ENCODE assay signal across 13 mouse cellular contexts in genomic region chr1:54523717-54524116, GRCm38 (mm10). TPM values are rescaled to one million over a fixed set of nuclear protein-coding genes. Genes with fewer than 3 reads are reported as not detected.
DNase-seq lines count a peak whose midpoint lies in the region; ATAC-seq lines count a peak whose summit lies in the region.
"Had no signal": no experiment of that assay in that cellular context is flagged by ENCODE, and none has a peak within 500 bp of the region (broad histone marks: within the 10 kb centered on the region; RNA-seq: fewer than 3 reads in every experiment).

No protein-coding gene starts in this region.

- peak; percentile 3 for DNase-seq in layer of hippocampus, adult 9-10 months (ENCODE audit: low spot score)
- DNase-seq in layer of hippocampus, postnatal 10 days (ENCODE audit: low spot score in 2 of 2) = no peak
- peak; percentile 95 for DNase-seq in NIH3T3 (ENCODE audit: low read depth)
- peak; percentile 77 for DNase-seq in fat pad, adult 2 months (ENCODE audit: extremely low read depth, low read depth, low spot score)
- no peak for DNase-seq in neural tube, embryonic 10.5 days (ENCODE audit: extremely low spot score, low spot score)
- no peak for DNase-seq in left cerebral cortex, adult 18-20 months (ENCODE audit: low spot score in 2 of 2)
- DNase-seq in spleen, postnatal 36 days (ENCODE audit: low spot score in 2 of 2) = no peak
- DNase-seq: cerebellum, adult 18-20 months; gastrocnemius, postnatal 36 days; kidney, adult 18-20 months; thymus, postnatal 14 days had no signal

- peak; percentile 97 for ATAC-seq in megakaryocyte, adult 5-6 weeks (ENCODE audit: poor library complexity, severe bottlenecking)
- ATAC-seq: forebrain, embryonic 16.5 days had no signal

RNA-seq across cellular contexts. Expression of gene Pgap1, which starts 33.8 kb away (rescaled TPM):
- total RNA-seq in layer of hippocampus, postnatal 10 days (2021) = 10 to 100 TPM; 51.5 to 52.4 TPM
- total RNA-seq in megakaryocyte, adult 5-6 weeks (2015) = 20.1 and 29.5 TPM in 2 replicates
- 15.7 and 16.8 TPM in 2 replicates for total RNA-seq in megakaryocyte, adult 5-6 weeks (2017)
- total RNA-seq in left cerebral cortex, adult 18-20 months (2021) = 10 to 100 TPM; 26.3 to 31.0 TPM

Comparison
In these comparisons a context has a peak if more than half of its experiments do, and no peak if none do; other contexts are left out.
1. DNase-seq: peak in layer of hippocampus, adult 9-10 months (single experiment), NIH3T3 (single experiment) and fat pad, adult 2 months (single experiment); none in layer of hippocampus, postnatal 10 days (0 of 2), neural tube, embryonic 10.5 days (single experiment), left cerebral cortex, adult 18-20 months (0 of 2) and spleen, postnatal 36 days (0 of 2).